Mouse (Mus musculus) thymus, postnatal 36 days (tissue): ENCODE data around the gene Timp4.
"Not testable (repeated sequence)": the region's sequence is repeated elsewhere in the genome, so short reads cannot be mapped to it uniquely, and the experiment has no call there.

ENCODE experiments used
- DNase-seq, 2 experiments: peaks; one replicate each; pipeline ENCODE4 v3.0.0; 2022; ENCODE audit warnings: mixed read lengths in 2 of 2

Timp4 gene

DNA sequence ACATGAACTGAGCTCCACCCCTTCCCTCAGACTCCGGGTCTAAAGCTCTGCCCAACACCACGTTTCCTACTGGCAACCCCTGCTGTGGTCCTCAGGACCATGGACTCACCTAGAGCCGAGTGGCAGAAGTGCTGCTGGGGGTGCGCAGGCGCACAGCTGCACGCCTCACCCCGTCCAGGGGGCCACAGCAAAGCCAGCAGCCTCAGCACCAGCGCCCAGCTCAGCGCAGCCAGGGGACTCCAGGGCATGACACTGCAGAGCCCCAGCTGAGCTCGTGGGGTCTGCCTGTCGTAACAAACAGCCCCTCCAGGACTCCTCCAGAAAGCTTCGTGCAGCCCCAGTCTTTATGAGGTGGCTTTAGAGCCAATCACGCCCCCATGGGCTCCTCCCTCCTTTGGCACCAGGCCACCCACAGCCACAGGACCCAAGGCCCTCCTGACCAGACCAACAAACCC is 447 bp downstream of the Timp4 start:
- no peak for DNase-seq

DNA sequence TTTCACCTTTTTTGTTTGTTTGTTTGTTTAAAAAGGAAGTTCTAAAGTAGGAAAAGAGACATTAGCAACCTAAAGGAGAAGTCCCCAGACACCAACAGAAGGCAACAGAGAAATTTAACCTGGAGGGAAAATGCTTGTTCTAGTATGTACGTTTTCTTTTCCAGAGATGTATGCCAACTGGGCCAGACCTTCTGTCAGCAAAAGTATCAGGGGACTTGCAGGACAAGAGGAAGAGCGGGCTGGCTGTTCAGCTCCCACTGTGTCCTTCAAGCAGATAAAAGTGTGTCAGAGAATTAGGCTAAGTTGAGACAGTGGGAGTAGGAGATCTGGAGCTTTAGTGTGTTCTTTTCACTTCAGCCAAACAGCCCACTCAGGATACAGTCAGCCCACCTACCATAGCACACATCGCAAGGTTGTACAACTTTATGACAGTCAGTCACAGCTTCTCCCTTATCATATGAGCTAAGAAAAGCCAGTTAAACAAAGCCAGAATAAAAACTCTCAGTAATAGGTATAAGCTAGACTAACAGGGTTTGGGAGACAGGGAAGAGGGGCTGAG is 6.4 kb downstream of the Timp4 start:
- DNase-seq: no peak

DNA sequence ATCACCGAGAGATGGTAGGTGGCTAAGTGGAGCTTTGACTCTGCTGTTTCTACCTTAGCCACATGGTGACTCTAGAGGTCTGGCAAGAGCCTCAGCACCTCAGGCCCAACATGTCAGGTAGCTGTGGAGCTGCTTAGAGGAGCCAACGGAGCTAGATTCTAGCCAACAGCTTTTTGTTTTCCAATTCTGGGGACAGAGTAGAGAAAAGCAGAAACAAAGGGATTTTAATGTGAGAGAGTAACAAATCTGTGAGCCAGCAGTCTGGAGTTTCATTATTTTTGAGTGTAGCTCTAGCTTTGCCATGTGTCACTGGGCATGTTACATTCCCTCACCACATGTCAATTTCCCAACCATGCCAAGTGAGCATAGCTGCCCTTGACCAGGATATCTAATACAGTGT is 7.8 kb downstream of the Timp4 start:
- no peak for DNase-seq

DNA sequence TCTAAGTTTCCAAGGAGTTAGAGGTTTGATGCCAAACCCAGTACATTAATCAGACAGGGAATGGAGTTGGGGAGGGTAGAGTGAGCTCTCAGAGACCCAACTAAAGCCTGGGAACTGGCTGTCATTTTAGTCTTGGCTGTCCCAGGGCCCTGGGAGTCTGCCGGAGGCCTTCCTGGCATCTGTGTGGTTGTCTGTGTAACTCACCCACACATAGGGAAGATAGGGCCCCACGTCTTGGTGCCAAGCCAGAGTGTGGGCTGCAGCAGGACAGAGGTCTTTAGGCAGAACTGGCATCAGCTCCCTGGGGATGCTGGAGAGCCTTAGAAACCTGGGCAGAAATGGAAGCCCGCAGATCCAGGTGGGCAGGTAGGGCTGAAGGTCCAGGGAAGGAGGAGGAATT is 10.1 kb downstream of the Timp4 start:
- DNase-seq: no peak

DNA sequence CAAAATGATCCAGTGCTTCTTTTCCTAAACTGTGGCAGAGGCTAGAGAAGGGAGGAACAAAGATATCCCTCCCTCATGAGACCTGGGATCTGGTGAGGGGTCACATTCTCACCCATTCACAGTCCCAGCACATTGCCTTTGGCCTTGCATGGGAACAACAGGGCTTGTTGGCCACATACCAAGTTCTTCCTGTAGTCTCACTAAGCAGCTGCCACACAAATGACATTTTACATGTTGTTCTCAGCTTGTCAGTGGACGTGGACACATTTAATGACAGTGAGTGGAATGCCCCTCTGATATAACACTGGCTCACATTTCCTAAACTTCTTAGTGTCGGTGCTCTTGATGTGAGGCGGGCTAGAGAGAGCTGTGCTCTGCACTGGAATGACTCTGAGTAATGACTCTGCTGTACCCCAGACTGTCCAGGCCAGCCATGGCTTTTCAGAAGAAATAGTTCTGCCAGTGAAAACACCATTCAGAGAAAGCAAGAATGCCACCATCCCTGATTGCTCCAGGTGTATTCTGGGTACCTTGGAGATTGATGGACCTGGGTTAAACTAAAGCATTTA is 10.8 kb downstream of the Timp4 start:
- no peak for DNase-seq

DNA sequence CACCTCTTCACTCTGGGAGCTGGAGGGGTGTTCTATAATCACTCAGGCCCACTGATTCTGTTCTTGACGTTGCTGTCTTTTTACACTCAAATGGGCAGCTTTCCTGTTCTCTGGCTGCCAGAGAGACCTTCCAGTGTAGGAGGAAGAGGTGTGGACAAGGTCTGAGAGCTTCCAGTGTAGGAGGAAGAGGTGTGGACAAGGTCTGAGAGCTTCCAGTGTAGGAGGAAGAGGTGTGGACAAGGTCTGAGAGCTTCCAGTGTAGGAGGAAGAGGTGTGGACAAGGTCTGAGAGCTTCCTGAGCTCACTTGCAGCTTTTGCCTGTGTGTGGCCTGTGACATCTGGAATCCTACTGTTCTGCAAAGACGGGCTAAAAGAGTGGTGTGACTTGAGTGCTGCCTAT is 11.6 kb downstream of the Timp4 start:
- DNase-seq: not testable (repeated sequence)

DNA sequence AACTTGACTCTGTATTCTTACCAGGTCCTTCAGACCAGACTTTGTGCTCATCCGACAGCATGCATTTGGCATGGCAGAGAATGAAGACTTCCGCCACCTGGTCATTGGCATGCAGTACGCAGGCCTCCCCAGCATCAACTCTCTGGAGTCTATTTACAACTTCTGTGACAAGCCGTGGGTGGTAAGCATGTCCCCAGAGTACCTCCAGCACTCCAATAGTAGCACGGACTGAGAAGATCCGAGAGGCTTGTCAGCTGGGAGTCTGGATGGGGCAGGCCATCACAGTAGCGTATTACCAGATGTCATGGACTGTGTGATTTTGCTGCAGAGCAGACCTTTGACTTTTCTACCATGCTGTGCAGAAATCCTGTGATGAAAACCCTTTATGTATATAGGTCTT is 12.7 kb downstream of the Timp4 start:
- no peak for DNase-seq

DNA sequence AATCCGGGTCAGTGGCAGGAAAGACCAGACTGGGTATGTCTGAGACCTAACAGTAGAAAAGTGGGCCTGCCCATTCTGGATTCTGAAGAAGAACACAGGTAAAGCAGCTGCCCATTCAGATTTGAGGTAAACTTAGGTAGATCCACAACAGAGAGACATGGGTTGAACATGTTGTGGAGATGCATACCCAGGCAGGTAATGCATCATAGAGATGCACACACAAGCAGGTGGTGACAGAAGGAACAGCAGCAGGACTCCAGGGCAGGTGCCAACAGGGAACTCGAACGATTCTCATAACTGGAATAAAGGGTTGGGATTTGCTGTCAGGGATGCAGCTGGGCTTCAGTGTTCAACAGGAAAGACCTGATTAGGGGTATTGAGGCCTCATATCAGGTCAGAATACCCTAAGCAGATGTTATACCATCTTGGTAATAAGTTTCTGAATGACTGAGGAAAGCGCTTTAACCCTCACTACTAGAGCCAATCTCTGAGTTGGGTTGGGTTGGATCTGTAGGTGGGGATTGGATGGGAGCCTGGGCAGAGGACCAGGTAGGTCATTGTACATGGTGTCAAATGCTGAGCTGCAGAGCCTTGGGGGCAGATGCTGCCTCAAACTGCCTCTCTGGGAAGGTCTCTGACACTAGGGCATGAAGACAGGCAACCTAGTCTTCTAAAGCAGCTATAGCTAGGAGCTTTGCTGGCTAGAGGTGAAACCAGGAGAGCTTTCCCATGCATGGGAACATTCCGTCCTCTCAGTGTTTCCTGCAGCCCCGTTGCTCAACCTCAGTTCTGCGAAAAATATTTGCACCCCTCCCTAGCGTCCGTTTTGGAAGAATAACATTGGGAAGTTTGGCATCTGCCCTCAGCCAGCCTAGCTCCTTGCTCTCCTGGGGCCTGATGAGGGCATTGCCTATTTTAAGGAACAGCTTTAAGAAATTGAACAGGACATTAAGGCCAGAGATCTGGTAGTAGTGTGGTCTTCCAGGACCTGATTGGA is 13.7 kb downstream of the Timp4 start:
- DNase-seq: no peak

DNA sequence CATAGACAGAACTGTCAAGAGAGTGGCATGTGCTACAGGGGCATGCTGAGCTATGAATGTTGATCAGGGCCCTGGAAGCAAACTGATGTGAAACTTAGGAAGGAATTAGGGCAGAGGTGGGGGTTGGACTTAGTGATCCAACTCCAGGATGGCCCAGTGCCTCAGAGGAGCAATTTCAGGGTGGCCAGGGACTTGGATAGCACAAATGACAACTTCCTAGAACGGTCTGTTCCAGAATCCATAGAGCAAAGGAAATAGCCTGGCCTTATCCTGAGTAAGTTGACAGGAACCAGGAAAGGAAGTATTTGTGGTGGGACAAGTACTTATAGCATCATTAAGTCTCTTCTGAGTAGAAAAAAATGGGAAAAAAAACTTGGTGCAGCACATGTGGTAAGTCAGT is 19.4 kb downstream of the Timp4 start:
- no peak for DNase-seq

DNA sequence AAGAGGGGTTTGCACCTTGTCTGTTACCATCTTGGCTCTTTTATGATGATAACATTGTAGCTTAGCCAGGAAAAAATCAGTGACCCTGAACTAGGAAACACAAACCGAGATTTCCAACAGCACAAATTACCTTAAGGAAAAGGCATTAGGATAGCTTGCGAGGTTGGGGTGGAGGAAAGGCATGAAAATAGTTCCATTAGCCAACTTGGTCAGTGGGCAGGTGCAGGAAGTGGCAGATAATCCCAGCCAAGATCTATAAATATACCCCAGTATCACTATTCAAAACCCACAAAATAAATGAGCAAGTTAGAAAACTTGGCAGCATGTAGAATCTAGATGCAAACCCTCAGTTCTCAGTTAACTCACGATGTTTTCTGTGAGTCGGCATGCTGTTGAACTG is 20.2 kb downstream of the Timp4 start:
- no peak for DNase-seq

DNA sequence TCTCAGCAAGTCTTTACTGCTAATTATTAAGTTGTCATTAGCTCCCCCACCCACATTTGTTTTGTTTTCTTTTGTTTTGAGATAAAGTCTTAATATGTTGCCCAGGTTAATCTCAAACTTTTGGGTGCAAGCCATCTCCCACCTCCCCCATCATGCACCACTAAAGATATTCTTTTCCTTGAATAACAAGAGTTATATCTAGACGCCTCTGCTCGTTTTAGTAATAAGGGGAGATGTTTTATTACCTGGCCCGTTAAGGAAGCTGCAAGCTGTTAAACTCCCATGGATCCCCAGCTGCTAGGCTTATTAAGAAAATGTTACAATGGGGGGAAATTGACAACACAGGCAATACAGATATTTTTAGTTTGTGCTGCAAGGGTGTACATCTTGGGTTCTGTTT is 21.4 kb downstream of the Timp4 start:
- no peak for DNase-seq

DNA sequence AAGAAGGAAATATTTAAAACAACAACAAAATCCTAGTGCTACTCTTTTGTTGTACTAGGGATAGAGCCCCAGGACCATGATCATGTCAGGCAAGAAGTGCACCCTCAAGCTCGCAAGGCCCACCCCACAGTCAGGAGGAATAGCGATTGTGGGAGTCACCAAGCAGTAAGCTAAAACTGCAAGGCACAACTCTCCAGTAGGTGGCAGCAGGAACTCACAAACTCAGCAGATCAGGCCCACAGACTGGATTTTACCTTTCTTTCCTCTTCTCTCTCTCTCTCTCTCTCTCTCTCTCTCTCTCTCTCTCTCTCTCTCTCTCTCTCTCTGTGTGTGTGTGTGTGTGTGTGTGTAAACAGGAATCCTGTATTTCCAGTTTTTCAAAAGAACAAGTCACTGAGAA is 24.5 kb downstream of the Timp4 start:
- peak; percentile 55 to 59 for DNase-seq

DNA sequence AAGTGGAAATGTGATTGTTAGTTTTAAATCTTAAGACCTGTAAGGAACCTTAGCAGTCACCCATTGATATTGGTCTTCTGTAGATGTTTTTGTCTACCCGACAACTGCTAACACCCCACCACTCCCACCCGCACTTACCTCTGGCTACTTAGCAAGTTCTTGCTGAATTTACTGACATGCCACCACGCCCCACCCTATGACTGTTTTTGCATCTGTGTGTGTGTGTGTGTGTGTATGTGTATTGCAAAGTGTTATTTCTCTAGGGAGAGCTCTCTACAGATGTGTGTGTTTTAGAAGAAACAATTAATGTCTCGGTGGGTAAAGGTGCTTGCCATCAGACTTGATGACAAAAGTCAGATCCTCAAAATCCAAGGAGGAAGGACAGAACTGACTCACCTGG is 25.0 kb downstream of the Timp4 start, which contains the start of gene Gm17482:
Gene Gm17482, plus strand, starts transcription at position 301 of the 400 bp plus-strand sequence.
- no peak for DNase-seq

DNA sequence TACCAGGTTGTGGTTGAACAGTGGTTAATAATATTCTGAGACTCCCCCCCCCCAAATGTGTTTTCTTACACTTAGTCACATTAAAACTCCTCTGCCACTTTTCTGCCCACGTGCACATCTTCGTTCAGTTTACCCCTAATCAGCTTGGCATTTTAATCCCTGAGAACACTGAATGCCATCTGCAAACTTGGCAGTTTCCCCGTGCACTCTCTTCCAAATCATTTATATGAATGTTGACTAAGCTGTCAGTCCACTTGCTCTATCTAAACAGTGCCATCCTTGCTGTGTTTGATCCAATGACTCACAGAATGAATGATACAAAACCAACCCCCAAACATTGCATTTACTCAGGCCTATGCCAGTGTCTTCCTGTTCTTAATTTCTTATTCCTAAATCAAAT is 26.5 kb downstream of the Timp4 start:
- no peak for DNase-seq

DNA sequence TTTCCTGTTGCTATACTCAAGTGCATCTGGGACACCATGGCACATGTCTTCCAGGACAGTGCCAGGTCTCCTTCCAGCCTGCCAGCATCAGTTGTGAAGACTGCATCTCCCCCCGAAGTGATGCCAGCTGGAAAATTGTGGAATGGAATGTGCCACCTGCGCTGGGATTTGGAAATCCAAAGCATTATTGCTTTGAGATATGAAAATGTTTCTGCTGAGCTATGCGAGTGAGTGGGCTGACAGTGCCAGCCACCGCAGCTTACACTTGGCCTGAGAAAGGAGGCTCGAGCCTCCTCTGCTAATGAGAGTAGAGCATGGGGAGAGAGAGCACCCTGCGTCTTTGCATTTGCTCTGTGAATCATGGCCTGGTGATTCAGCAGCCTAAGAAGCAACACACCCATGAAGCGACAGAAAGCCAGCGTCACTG is 30.8 kb downstream of the Timp4 start:
- no peak for DNase-seq

DNA sequence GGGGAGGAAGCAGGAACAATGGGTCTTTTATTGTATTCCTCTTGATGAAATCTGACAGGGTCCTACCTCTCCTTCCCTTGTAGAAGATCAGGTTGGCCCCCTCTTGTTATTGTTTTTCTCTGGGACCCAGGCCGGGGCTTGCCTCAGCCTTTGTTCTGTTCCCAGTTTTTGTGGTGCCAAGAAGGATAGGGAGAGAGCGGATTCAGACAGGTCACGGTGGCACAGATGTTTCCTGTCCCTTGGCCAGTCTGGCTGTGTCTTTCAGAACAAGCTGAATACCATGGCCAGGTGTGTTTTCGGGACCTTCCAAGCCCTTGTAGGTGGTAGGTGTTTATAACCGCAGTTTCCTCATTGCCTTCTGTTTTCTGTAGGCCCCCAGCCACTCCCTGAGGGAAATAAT is 38.9 kb downstream of the Timp4 start:
- no peak for DNase-seq

DNA sequence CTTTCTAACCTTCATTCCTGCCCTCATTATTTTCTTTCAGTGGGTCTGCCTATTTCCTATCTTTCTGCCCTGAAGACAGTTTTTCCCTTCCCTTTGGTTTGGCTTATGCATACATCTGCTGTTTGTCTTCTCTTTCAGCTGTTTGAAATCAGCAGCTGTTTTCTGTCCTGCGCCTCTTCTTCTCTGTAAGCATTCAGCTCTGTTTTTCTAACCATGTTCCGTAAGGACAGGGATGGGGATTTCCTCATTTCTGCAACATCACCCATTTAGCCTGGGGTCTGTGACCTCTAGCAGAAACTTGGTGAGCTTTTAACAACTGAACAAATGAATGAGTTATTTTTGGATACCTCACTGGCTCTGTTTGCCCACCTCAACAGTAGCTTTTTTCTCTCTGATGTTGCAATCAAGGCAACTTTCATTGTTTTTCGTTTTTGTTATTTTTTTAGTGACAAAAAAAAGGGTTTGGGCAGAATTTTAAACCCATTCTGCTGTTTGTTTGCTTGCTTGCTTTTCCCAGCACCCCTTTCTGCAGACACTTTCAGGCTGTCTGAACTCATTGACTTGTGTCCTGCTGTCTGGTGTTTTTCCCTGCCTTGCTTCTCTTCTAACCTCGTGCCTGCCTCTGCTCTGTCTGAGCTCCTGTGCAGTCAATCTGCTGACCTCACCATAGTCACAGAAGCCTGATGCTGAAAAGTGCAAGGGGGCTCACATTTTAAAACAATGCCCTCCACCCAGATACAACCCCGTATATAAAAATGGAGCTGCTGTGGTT is 39.7 kb downstream of the Timp4 start:
- DNase-seq: no peak

DNA sequence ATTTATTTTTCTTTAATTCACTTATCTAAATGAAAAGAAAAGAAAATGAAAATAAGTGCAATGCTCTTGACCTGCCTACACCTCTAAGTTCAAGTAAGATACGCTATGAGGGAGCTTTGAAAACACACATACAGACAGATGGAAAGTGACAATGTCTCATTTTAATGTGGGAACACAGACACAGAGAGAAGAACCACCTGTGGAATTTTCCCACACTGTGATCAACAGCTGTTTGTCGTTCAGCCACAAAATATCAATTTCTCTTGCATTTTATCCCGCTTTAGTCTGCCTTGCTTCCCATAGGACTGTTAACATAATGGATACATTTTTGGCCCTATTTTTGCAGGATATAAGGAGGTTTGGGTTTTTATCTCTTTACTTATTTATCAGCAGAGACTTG is 41.2 kb downstream of the Timp4 start:
- DNase-seq: no peak

DNA sequence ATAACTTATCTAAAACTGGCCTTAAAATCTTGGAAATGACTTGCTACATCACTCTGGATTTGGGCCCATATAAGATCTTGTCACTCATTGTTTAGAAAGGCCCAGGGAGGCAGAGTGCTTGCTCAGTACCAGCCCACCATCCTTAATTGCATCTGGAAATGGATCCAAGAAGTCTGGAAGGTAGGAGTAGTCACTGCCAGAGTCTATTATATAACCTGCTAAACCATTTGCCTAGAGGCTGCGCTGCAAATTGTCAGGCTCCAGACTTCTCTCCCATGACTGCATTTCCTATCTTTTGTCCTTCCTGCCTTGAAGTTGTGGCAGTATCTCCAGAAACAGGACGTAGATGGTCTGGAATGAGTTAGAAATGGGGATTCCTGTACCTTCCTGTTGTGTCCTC is 41.8 kb downstream of the Timp4 start:
- DNase-seq: no peak

DNA sequence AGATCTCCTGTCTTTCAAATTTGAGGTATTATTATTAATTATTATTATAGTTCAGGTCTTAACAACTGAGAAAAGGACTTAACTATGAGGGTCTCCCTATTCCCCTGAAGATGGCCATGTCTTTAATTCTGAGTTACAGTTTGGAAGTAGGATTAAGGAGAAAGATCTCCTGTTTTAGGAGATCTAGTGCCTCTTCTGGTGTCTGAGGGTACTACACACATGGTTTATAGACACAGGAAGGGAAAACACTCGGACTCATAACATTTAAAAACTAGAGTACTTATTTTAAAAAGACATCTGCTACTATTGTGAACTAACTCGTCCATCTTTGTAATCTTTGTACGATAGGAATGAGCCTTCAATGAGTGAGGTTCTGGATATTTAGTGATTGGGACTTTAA is 49.0 kb downstream of the Timp4 start:
- DNase-seq: no peak

DNA sequence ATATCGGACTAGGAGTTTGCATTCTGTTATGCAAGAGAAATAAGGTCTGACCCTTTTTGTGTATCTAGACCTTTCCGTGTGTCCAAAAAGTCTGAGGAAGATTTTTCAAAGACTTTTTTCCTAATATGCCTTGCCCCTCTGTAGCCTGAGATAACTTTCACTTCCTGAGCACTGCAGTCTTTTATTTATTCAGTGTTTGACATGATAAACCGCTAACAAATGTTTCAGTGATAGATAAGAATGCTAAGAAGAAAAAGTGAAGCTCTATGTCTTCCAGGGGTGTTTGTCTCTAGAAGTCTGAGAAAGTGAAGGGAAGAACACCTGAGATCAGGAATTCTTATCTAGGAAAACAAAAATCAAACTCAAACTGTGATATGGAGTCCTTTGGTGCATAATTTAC is 51.3 kb downstream of the Timp4 start:
- DNase-seq: no peak
